Mouse (Mus musculus) heart, embryonic 14.5 days (tissue): ENCODE measurements around the gene Mpl. TPM values are rescaled to one million over a fixed set of nuclear protein-coding genes. Genes with fewer than 3 reads are reported as not detected.

Source experiments
- ATAC-seq: fragments of 200-750 bp; cut with Nextera tagmentation; 2 replicates; pipeline ENCODE4 v1.8.0; 2017; ENCODE audit warnings: low read depth, moderate TSS enrichment; ENCODE audit not compliant: insufficient number of reproducible peaks, insufficient read depth, low FRiP score
- H3K27ac ChIP-seq, 2 experiments: fragments of 200-500 bp in 1 of 2; fragments of 300-500 bp in 1 of 2; sonication (generic) in 1 of 2; replicated peaks in 1 of 2; 2 replicates each; pipeline ENCODE4 v1.5.1; 2012 to 2014; ENCODE audit warnings: low read depth in 2 of 2, low read length in 2 of 2, control low read depth in 1 of 2, mild to moderate bottlenecking in 1 of 2, mixed read lengths in 1 of 2; ENCODE audit not compliant: control insufficient read depth in 1 of 2, insufficient read depth in 1 of 2
- H3K27me3 ChIP-seq: fragments of 300-500 bp; sonication (generic); 2 replicates; pipeline ENCODE4 v1.6.1; 2014; ENCODE audit warnings: mild to moderate bottlenecking, low read length, control low read depth; ENCODE audit not compliant: control insufficient read depth, insufficient read depth
- H3K36me3 ChIP-seq: fragments of 300-500 bp; sonication (generic); 2 replicates; pipeline ENCODE4 v1.6.1; 2014; ENCODE audit warnings: mild to moderate bottlenecking, control low read depth, low read length, mixed read lengths; ENCODE audit not compliant: control insufficient read depth, insufficient read depth
- H3K4me1 ChIP-seq, 2 experiments: fragments of 200-500 bp in 1 of 2; fragments of 300-500 bp in 1 of 2; sonication (generic) in 1 of 2; 2 replicates each; pipeline ENCODE4 v1.6.1; 2012 to 2014; ENCODE audit warnings: low read length in 2 of 2, control low read depth in 1 of 2, mixed read lengths in 1 of 2; ENCODE audit not compliant: control insufficient read depth in 2 of 2, insufficient read depth in 2 of 2
- H3K4me2 ChIP-seq: fragments of 300-500 bp; sonication (generic); 2 replicates; pipeline ENCODE4 v1.6.1; 2014; ENCODE audit warnings: mild to moderate bottlenecking, low read length
- H3K4me3 ChIP-seq, 2 experiments: fragments of 200-500 bp in 1 of 2; fragments of 300-500 bp in 1 of 2; sonication (generic) in 1 of 2; 2 replicates each; pipeline ENCODE4 v1.5.1; 2012 to 2014; ENCODE audit warnings: low read length in 2 of 2, mild to moderate bottlenecking in 2 of 2, control low read depth in 1 of 2, low read depth in 1 of 2, moderate library complexity in 1 of 2; ENCODE audit not compliant: control insufficient read depth in 1 of 2, insufficient read depth in 1 of 2
- H3K9ac ChIP-seq: fragments of 300-500 bp; sonication (generic); 2 replicates; pipeline ENCODE4 v1.6.1; 2014; ENCODE audit warnings: mild to moderate bottlenecking, low read length
- H3K9me3 ChIP-seq: fragments of 300-500 bp; sonication (generic); 2 replicates; pipeline ENCODE4 v1.6.1; 2016; ENCODE audit warnings: low read length, control low read depth; ENCODE audit not compliant: control insufficient read depth
- WGBS: fragments of 180-500 bp; shearing (Covaris S2); extraction: QIAGEN DNeasy Blood & Tissue Kit; methylation state at CpG from one replicate; pipeline ENCODE4 v1.1.7; 2014; 5-methylcytosine and 5-hydroxymethylcytosine counted together
- polyA plus RNA-seq: library from polyadenylated mRNA; unstranded; fragments of >200 nt; fragmentation: Nextera tagmentation; extraction: Ambion mirVana; gene quantifications from 2 replicates; pipeline ENCODE4 v1.2.1, GENCODE M21; 2014

The Mpl gene
- polyA plus RNA-seq, 1 experiment from 2014 or later: 1.0 TPM

DNA sequence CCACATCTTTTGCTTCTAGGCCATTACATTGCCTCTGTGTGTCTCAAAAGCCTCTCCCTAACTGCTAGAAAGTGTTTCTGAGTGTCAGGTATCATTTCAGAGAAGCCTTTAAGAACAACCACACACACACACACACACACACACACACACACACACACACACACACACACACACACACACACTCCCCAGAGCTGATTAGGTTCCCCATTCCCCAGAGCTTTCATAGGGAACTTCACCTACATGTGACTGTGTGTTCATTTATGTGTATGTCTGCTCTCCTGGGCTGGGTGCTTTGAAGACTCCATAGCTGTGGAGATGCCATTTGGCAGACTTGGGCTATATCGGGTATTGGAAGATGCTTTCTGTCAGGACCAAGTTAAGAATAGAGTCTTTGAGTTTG is 31.9 kb downstream of the Mpl start:
- Histone ChIP-seq H3K27me3 (no peaks in the 10 kb centered on the region), H3K9ac (no peak overlapping the region), H3K4me3 (no peak overlapping the region), H3K36me3 (peaks cover 34% of the 10 kb centered on the region), H3K9me3 (no peaks in the 10 kb centered on the region), H3K4me2 (no peak overlapping the region), H3K27ac (no peak overlapping the region), H3K4me1 (peaks cover 12 to 21% of the 10 kb centered on the region in 2 experiments)
- whole genome bisulfite sequencing: 96% methylated on average over 1 of the region's 1 CpGs
- no peak for ATAC-seq

DNA sequence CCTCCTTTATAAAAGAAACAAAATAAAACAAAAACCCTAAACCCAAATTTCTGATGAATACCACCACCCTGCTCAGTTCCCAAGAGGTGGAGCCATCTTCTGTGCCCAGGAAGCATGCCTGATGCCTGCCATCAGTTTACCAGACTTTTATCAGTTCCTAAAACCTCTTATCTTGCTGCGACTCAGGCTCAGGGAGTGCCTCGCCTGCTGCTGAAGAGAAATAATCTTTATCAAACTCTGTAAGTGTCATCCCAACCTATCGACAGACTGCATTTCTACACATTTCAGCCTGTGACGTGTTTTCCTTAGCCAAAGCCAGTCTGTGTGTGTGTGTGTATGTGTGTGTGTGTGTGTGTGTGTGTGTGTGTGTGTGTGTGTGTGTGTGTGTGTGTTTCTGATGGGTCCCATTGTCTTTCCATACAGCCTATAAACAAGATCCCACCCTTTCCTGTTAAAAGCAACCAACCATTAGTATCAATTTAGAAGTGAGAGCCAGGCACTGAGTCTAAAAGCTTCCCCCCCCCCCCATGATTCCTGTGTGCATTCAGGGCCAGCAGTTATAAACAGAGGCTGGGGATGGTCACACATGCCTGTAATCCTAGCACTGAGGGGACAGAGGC is 32.7 kb downstream of the Mpl start:
- ATAC-seq: no peak
- 43% methylated on average over 4 of the region's 4 CpGs for WGBS

DNA sequence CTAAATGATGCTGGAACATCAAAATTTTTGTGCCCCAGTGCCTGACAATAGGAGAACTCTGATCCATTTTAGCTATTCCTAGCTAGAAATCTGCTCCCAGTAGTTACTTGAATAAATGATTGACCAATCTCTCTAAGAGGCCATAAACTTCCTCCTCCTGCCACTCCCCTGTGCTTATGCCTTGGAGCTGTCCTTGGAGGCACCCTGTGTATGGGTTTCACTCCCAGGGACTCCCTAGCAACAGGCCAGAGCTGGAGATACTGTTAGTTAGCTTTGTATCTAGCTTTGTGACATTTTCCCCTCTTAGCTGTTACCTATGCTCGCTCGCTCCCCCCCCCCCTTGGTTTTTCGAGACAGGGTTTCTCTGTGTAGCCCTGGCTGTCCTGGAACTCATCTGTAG is 35.9 kb downstream of the Mpl start:
- peaks cover 67% of the 10 kb centered on the region for H3K36me3 ChIP-seq
- no peaks in the 10 kb centered on the region for H3K27me3 ChIP-seq
- H3K9ac ChIP-seq: no peak overlapping the region
- WGBS: 89% methylated on average over 3 of the region's 3 CpGs
- no peak overlapping the region for H3K4me2 ChIP-seq
- H3K27ac ChIP-seq: no peak overlapping the region
- no peak overlapping the region for H3K4me3 ChIP-seq
- H3K4me1 ChIP-seq: no peaks in the 10 kb centered on the region
- no peak for ATAC-seq
- H3K9me3 ChIP-seq: no peaks in the 10 kb centered on the region

More for the DNA sequence above, 32.7 kb downstream of the Mpl start:
- H3K4me1 ChIP-seq: peaks cover 12 to 19% of the 10 kb centered on the region in 2 experiments
- H3K27ac ChIP-seq: no peak overlapping the region
- no peak overlapping the region for H3K9ac ChIP-seq
- H3K4me2 ChIP-seq: no peak overlapping the region
- no peaks in the 10 kb centered on the region for H3K9me3 ChIP-seq
- H3K36me3 ChIP-seq: peaks cover 38% of the 10 kb centered on the region
- no peaks in the 10 kb centered on the region for H3K27me3 ChIP-seq
- no peak overlapping the region for H3K4me3 ChIP-seq

DNA sequence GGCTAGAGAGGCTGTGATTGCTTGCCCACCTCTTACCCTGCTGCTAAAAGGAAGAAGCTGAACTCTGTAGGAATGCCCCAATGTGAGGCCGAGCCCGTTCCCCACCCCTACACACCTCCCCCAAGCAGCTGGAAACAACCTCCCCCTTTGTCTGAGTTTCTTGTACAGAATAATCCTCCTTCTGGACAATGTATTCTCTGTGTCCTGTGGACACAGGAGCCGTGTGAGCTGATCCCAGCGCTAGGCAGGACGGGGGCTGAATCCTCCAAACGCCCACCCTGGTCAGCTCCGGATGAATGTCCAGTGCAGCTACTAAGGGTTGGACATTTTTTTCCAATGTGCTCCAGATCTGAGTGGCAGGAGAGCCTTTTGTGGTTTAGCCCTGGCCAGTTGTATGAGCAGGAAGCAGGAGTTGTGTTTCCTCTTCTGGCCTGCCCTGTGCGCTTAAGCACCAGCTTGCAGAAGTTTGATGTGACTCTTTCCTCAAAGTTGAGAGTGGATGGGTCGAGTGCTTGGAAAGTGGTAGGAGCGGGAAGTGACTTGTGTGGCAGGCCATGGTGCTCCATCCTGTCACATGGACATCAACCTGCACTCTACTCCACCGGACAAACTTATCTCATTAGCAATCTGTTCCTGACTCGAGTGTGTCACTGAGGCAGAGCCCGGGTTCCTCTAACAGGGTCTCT is 40.1 kb downstream of the Mpl start:
- H3K4me3 ChIP-seq: no peak overlapping the region
- H3K4me2 ChIP-seq: no peak overlapping the region
- no peaks in the 10 kb centered on the region for H3K9me3 ChIP-seq
- no peaks in the 10 kb centered on the region for H3K4me1 ChIP-seq
- no peaks in the 10 kb centered on the region for H3K27me3 ChIP-seq
- no peak overlapping the region for H3K9ac ChIP-seq
- peaks cover 95% of the 10 kb centered on the region for H3K36me3 ChIP-seq
- 79% methylated on average over 13 of the region's 13 CpGs for WGBS
- no peak overlapping the region for H3K27ac ChIP-seq
- ATAC-seq: no peak

DNA sequence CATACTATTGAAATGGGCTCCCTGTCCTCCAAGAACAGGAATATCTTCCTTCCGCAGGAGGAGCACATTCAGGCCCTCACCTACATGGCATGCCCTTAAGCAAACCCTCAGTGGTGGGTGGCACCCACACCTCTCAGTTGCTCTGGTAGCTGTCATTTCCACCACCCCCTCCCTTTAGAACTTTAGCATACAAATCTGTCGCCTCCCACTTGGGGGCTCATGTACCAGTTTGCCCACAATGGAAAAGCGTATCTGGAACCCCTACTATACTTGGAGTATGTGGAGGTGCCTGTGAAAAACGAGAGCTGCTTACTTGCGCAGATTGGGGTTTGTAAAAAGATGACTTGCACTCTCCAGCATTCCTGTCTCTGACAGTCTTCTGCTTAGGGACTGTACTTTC is 41.0 kb downstream of the Mpl start:
- no peak for ATAC-seq
- Histone ChIP-seq H3K4me3 (no peak overlapping the region), H3K4me2 (no peak overlapping the region), H3K9me3 (no peaks in the 10 kb centered on the region), H3K27me3 (no peaks in the 10 kb centered on the region), H3K36me3 (peaks cover 97% of the 10 kb centered on the region), H3K9ac (no peak overlapping the region), H3K4me1 (no peaks in the 10 kb centered on the region), H3K27ac (no peak overlapping the region)
- 92% methylated on average over 5 of the region's 5 CpGs for WGBS

DNA sequence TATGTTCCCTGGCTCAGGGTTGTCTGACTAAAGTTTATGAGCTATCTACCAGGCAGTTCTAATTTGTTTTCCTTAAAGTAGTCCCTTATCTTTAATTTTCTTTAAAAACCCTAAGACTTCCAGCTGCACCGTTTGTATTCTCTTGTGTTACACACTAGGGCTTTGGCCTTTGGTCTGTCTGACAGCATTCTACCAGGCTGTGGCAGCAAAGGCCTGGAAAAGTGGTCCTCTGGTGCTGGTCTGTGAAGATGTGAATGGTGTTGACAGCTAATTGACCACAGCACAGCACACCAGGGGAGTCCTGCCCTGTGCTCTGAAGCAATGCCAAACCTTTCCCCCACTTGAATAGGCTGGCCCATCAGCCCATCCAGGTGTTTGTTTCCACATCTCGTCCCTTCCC is 41.5 kb downstream of the Mpl start:
- WGBS: 76% methylated on average over 2 of the region's 2 CpGs

DNA sequence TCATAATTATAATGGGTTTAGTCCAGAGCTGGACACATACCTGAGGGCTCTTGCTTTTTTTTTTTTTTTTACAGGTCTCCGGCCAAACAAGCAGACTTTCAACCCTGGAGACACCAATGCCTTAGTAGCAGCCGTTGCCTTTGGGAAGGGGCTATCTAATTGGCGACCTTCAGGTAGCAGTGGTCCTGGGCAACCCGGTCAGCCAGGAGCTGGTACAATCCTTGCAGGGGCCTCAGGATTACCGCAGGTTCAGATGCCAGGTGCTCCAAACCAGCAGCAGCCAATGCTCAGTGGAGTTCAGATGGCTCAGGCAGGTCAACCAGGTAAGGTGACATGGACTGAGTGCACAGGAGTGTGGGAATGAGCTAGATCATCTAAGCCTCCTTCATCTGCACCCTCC is 43.8 kb downstream of the Mpl start:
- Histone ChIP-seq H3K4me3 (no peak overlapping the region), H3K4me1 (peaks cover 0 to 9% of the 10 kb centered on the region in 2 experiments; a peak in 2 of 4 replicates), H3K9ac (no peak overlapping the region), H3K36me3 (peaks cover 75% of the 10 kb centered on the region), H3K4me2 (no peak overlapping the region), H3K9me3 (no peaks in the 10 kb centered on the region), H3K27ac (no peak overlapping the region), H3K27me3 (no peaks in the 10 kb centered on the region)
- ATAC-seq: no peak
- WGBS: 95% methylated on average over 5 of the region's 5 CpGs

More for the DNA sequence above, 41.5 kb downstream of the Mpl start:
- Histone ChIP-seq H3K4me3 (no peak overlapping the region), H3K27me3 (no peaks in the 10 kb centered on the region), H3K36me3 (peaks cover 94% of the 10 kb centered on the region), H3K27ac (no peak overlapping the region), H3K9me3 (no peaks in the 10 kb centered on the region), H3K4me1 (no peaks in the 10 kb centered on the region), H3K4me2 (no peak overlapping the region), H3K9ac (no peak overlapping the region)
- no peak for ATAC-seq
